Mouse (Mus musculus) hindbrain, embryonic 11.5 days (tissue): Measurements from ENCODE around the gene Nup210. TPM values are rescaled to one million over a fixed set of nuclear protein-coding genes. Genes with fewer than 3 reads are reported as not detected.
"Not testable (repeated sequence)": the region's sequence is repeated elsewhere in the genome, so short reads cannot be mapped to it uniquely, and the experiment has no call there.

Source experiments
- ATAC-seq: fragments of 200-750 bp; cut with Nextera tagmentation; 2 replicates; pipeline ENCODE4 v1.8.0; 2017; ENCODE audit warnings: mild to moderate bottlenecking, moderate TSS enrichment, moderate library complexity; ENCODE audit not compliant: low FRiP score
- DNase-seq: peaks from one replicate; pipeline ENCODE4 v3.0.0-alpha.2; 2015; ENCODE audit warnings: low spot score
- H3K27ac ChIP-seq: fragments of 300-500 bp; sonication (generic); 2 replicates; pipeline ENCODE4 v1.5.1; 2014; ENCODE audit warnings: mild to moderate bottlenecking, low read depth, low read length
- H3K27me3 ChIP-seq: fragments of 300-500 bp; sonication (generic); 2 replicates; pipeline ENCODE4 v1.6.1; 2014; ENCODE audit warnings: mild to moderate bottlenecking, low read length, moderate library complexity, mixed read lengths; ENCODE audit not compliant: control insufficient read depth, insufficient read depth
- H3K36me3 ChIP-seq: fragments of 300-500 bp; sonication (generic); 2 replicates; pipeline ENCODE4 v1.6.1; 2014; ENCODE audit warnings: mild to moderate bottlenecking, low read length, moderate library complexity, mixed read lengths; ENCODE audit not compliant: control insufficient read depth, insufficient read depth
- H3K4me1 ChIP-seq: fragments of 300-500 bp; sonication (generic); replicated peaks from 2 replicates; pipeline ENCODE4 v1.6.1; 2014; ENCODE audit warnings: low read length, mixed read lengths; ENCODE audit not compliant: control insufficient read depth, insufficient read depth
- H3K4me2 ChIP-seq: fragments of 300-500 bp; sonication (generic); replicated peaks from 2 replicates; pipeline ENCODE4 v1.6.1; 2014; ENCODE audit warnings: mild to moderate bottlenecking, low read depth, low read length
- H3K4me3 ChIP-seq: fragments of 300-500 bp; sonication (generic); 2 replicates; pipeline ENCODE4 v1.5.1; 2014; ENCODE audit warnings: low read depth, low read length
- H3K9ac ChIP-seq: fragments of 300-500 bp; sonication (generic); 2 replicates; pipeline ENCODE4 v1.6.1; 2014; ENCODE audit warnings: low read depth, low read length
- H3K9me3 ChIP-seq: fragments of 300-500 bp; sonication (generic); 2 replicates; pipeline ENCODE4 v1.6.1; 2016; ENCODE audit warnings: low read length; ENCODE audit not compliant: control insufficient read depth
- WGBS: fragments of 180-500 bp; shearing (Covaris S2); extraction: QIAGEN DNeasy Blood & Tissue Kit; methylation state at CpG from one replicate; pipeline ENCODE4 v1.1.7; 2014; 5-methylcytosine and 5-hydroxymethylcytosine counted together
- polyA plus RNA-seq: library from polyadenylated mRNA; unstranded; fragments of >200 nt; fragmentation: Nextera tagmentation; extraction: Ambion mirVana; gene quantifications from 2 replicates; pipeline ENCODE4 v1.2.1, GENCODE M21; 2014

The Nup210 gene
- polyA plus RNA-seq, 1 experiment from 2014 or later: 11.9 TPM

DNA sequence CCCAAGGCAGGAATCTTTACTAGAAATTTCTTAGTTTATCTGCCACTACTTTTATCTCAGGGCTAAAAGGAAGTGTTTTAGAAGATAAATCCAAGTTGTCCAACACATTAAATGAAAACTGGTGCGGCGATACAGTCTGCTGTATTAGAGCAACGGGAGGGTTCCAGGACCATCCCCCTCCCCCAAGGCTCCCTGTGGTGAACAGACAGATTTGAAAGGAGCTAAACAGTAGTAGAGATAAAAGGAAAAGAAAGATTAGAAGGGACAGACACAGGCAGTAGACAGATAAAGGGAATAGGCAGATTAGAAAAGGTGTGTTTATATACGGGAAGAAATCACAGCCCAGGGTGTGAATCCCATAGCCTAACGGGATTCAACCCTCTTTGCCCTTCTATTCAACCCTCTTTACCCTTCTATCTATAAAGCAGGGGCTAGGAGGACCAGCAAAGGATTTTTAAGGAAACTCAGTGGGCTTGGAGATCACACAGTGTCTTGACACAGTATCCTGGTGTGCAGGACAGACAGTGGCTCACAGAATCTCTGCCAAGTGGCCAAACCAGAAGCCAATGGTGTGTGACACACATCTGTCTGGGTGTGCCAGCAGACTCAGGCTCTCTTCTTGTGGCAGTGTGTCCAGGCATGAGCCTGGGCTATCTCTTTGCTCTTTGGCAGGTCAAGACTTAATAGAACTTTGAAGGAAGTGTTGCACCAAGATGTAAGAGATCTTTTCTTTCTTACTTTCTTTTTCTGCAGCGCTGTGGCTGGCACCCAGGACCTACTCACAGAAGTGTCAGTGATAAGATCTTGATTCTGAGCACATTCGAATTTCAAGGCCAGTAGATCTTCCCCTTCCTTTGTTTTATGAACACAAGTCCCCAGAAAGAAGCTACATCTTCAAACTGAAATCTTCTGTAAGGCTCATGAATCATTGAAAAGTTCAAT, 7.9 kb upstream of the Nup210 start:
- Histone ChIP-seq H3K36me3 (no peaks in the 10 kb centered on the region), H3K27me3 (no peaks in the 10 kb centered on the region), H3K4me2 (no peak overlapping the region), H3K9ac (no peak overlapping the region), H3K27ac (no peak overlapping the region), H3K4me1 (no peaks in the 10 kb centered on the region), H3K9me3 (no peaks in the 10 kb centered on the region), H3K4me3 (no peak overlapping the region)
- DNase-seq (no peak), ATAC-seq (no peak)
- 50% methylated on average over 7 of the region's 7 CpGs for WGBS

DNA sequence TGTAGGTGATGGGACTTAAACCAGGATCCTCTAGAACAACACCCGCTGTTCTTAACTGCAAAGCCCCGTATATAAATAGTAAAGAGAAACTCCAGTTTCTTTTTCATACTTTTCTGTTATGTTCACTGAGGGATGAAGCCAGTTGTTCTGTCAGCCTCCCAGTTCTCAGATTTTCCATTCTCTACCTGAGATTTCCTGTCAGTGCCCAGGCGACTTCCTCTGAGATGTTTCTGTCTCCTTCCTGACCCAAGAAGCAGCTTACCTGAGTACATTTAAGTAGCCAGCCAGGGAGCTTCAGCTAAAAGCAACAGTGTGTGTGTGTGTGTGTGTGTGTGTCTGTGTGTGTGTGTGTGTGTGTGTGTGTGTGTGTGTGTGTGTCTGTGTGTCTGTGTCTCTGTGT, 6.8 kb upstream of the Nup210 start:
- 85% methylated on average over 3 of the region's 3 CpGs for WGBS
- ATAC-seq (no peak), DNase-seq (no peak)
- Histone ChIP-seq H3K4me1 (no peaks in the 10 kb centered on the region), H3K4me3 (no peak overlapping the region), H3K9ac (no peak overlapping the region), H3K36me3 (no peaks in the 10 kb centered on the region), H3K9me3 (no peaks in the 10 kb centered on the region), H3K27ac (no peak overlapping the region), H3K4me2 (no peak overlapping the region), H3K27me3 (no peaks in the 10 kb centered on the region)

DNA sequence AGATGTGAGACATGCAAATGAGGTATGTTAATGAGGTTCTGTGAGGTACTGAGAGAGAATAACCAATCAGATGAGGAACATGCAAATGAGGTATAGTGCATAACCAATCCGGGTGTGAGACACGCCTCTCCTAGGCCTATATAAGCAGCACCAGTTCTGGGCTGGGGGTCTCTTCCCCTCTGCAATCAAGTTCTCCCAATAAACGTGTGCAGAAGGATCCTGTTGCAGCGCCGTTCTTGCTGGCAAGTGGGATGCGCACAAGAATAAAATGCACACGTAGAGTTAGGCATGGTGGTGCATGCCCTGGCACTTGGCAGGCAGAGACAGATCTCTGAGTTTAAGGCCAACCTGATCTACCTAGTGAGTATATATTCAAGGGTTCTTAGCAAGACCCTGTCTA, 4.5 kb upstream of the Nup210 start:
- H3K4me3 ChIP-seq, H3K27ac ChIP-seq, H3K27me3 ChIP-seq, H3K9me3 ChIP-seq, ATAC-seq, H3K4me1 ChIP-seq, DNase-seq, H3K9ac ChIP-seq, H3K36me3 ChIP-seq, H3K4me2 ChIP-seq: not testable (repeated sequence)
- WGBS: 90% methylated on average over 7 of the region's 7 CpGs

DNA sequence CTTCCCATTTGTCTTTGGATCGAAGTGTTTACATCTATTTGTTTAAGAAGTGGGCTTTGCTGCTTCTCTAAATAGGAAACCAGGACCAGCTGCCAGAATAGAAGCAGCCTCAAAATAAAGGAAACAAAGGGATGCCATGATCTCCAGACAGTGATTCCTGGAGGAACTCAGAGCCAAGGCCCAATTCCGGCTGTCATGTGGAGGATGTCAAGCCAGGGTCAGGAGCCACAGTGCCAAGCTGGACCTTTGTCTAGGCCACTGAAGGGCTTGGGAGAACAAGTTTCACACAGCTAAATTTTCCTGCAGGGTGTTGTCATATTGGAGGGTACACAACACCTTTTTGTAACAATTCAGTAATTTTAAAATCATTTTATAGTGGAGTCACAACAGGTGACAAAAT, 3.6 kb upstream of the Nup210 start:
- no peaks in the 10 kb centered on the region for H3K36me3 ChIP-seq
- H3K4me2 ChIP-seq: no peak overlapping the region
- no peak overlapping the region for H3K4me3 ChIP-seq
- no peaks in the 10 kb centered on the region for H3K9me3 ChIP-seq
- ATAC-seq (no peak), DNase-seq (no peak)
- H3K9ac ChIP-seq: no peak overlapping the region
- H3K4me1 ChIP-seq: peaks cover 8% of the 10 kb centered on the region
- WGBS: 73% methylated on average over 2 of the region's 2 CpGs
- H3K27ac ChIP-seq: no peak overlapping the region
- H3K27me3 ChIP-seq: no peaks in the 10 kb centered on the region

DNA sequence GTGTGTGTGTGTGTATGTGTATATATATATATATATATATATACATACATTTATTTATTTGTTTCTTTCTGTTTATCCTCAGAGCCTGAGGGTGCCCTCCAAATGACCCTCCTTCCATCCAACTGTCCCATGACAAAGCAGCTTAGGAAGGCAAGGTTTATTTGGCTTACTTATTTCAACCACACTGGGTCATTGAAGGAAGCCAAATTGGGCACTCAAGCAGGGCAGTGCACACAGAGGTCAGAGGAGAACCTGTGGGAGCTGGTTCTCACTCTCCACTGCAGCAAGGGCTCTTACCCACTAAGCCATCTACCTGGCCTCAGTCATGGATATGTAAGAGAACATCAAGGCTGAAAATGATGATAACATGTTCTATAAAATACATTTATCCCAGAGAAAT, 1.9 kb upstream of the Nup210 start:
- Histone ChIP-seq H3K9ac (no peak overlapping the region), H3K9me3 (no peaks in the 10 kb centered on the region), H3K4me1 (peaks cover 10% of the 10 kb centered on the region), H3K27ac (no peak overlapping the region), H3K36me3 (no peaks in the 10 kb centered on the region), H3K4me3 (no peak overlapping the region), H3K27me3 (no peaks in the 10 kb centered on the region), H3K4me2 (no peak overlapping the region)
- DNase-seq (no peak), ATAC-seq (no peak)

DNA sequence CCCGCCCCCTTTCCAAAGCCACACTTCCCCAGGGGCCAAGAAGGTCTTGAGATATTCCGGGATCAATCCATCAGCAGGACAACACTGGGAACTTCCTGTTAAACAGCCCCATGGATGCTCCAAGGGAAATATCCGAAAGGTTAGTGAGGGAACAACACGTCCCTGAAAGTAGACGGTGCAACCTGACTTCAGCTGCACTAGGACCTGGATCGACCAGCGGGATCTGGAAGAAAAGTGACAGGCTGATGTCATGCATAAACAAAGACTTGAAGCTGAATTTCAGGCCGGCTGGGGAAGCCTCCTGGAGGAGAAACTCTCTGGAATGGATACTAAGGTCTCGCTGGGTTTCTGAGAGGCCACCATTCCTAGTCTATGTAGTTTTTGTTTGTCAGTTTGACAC, 520 bp upstream of the Nup210 start:
- Histone ChIP-seq H3K27me3 (no peaks in the 10 kb centered on the region), H3K27ac (no peak overlapping the region), H3K4me3 (peak overlapping the region; percentile 70), H3K4me1 (peaks cover 10% of the 10 kb centered on the region), H3K4me2 (peak overlapping the region; percentile 97), H3K9ac (peak overlapping the region; percentile 78), H3K9me3 (no peaks in the 10 kb centered on the region), H3K36me3 (no peaks in the 10 kb centered on the region)
- DNase-seq (no peak), ATAC-seq (peak; percentile 55; the same call in 1 of the 2 replicates)
- 3% methylated on average over 9 of the region's 9 CpGs for WGBS

DNA sequence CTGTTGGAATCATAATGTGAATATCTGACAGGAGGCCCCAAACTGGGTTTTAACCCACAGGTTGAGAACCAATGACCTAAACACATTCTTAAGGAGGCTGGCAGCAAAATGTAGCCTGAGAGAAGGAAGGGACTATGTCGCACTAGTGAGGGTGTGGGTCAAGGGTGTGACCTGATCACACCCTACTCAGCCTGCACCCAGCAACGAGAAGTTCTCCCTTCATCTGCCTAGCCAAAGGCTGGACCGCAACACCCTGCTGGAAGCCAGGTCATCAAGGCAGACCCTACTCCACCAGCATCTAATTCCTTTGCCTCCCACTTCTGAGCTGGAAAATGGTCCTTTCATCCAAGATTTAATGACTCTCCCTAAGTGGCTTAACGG, 776 bp downstream of the Nup210 start:
- no peak for DNase-seq
- ATAC-seq: peak; percentile 4; the same call in 1 of the 2 replicates
- H3K27ac ChIP-seq: peak overlapping the region; percentile 77; the same call in 1 of the 2 replicates
- peak overlapping the region; percentile 78 for H3K9ac ChIP-seq
- peak overlapping the region; percentile 97 for H3K4me2 ChIP-seq
- H3K27me3 ChIP-seq: no peaks in the 10 kb centered on the region
- peaks cover 10% of the 10 kb centered on the region for H3K4me1 ChIP-seq
- H3K36me3 ChIP-seq: no peaks in the 10 kb centered on the region
- H3K9me3 ChIP-seq: no peaks in the 10 kb centered on the region
- H3K4me3 ChIP-seq: peak overlapping the region; percentile 70
- 23% methylated on average over 4 of the region's 4 CpGs for WGBS

DNA sequence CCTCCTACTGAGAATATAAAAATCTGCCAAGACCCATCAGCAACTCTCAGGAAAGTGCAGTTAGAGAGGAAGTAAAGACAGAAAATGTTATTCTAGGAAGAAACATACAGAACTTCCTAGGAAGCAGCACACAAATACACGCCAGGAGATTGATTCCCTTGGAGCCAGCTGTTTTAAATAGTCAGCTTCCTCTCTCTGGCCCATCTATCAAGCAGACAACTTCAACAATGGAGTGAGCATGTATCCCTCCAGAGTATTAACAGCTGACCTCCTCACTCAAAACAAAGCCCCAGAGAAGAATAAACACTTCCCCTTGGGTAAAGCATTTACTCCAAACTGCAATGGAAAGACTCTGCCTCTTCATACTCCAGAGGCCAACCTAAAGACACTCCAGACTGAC, 1.5 kb downstream of the Nup210 start:
- no peak for ATAC-seq
- DNase-seq: peak; percentile 20
- H3K4me3 ChIP-seq: no peak overlapping the region
- WGBS: 20% methylated on average over 1 of the region's 1 CpGs
- H3K4me1 ChIP-seq: peaks cover 10% of the 10 kb centered on the region
- H3K9ac ChIP-seq: no peak overlapping the region
- no peaks in the 10 kb centered on the region for H3K36me3 ChIP-seq
- H3K9me3 ChIP-seq: no peaks in the 10 kb centered on the region
- H3K27me3 ChIP-seq: no peaks in the 10 kb centered on the region
- H3K27ac ChIP-seq: no peak overlapping the region
- peak overlapping the region; percentile 97; the same call in 1 of the 2 replicates for H3K4me2 ChIP-seq

DNA sequence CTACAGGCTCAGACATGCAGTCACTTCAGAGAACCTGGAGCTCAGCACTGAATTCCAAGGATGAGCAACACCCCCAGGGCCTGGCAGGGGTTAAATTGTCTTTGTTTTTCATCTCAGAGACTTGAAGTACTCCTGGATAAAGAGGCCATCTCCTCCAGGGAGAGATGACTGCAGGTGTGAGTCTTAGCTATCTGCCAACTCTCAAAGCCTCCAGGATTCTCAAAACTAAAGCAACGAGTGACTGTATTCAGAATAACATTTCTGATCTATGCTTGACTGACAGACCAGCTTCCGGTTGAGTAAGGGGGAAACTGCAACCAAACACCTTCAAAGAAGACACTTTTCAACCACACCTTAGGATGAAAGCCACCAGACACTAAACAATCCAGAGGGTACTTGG, 1.9 kb downstream of the Nup210 start:
- Histone ChIP-seq H3K9ac (no peak overlapping the region), H3K4me1 (peaks cover 10% of the 10 kb centered on the region), H3K36me3 (no peaks in the 10 kb centered on the region), H3K4me2 (0 out of 2 replicates have a peak overlapping the region, but pooled peaks have one; percentile 97), H3K27ac (no peak overlapping the region), H3K9me3 (no peaks in the 10 kb centered on the region), H3K27me3 (no peaks in the 10 kb centered on the region), H3K4me3 (no peak overlapping the region)
- 44% methylated on average over 2 of the region's 2 CpGs for WGBS
- ATAC-seq (no peak), DNase-seq (no peak)
